Mouse (Mus musculus): ENCODE measurements around the gene Ptms.

DNA sequence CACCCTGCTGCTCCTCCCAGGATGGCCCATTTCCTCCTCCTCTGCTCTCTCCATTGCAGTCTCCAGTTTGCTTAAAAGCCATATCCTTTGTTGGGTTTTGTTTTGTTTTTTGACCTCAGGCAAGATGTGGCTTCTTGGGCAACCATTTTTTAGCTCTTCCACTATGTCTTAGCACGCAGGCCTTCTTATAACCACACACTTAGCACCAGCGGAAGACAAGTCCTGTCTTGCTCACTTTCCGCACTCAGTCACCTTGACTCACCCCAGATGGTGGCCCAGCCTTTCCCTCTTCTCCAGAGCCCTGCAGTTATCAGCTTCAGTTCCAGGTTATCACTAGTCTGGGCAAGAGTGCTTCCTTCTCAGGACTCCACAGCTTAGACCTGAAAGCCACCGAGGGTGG, 35.3 kb upstream of the Ptms start:
- no peak for TF ChIP-seq POLR2A (IDR thresholded peaks at IDR 0.05; ENCODE audit: low read depth, low read length)
- TF ChIP-seq CTCF (conservative IDR thresholded peaks at IDR 0.05; ENCODE audit: insufficient read depth, insufficient read length, low read depth, low read length): no peak
